Mouse (Mus musculus) olfactory bulb, adult 2 months (tissue): ENCODE measurements around the gene Ryr1. TPM values are rescaled to one million over a fixed set of nuclear protein-coding genes. Genes with fewer than 3 reads are reported as not detected.
A peak's percentile ranks its signal among the peaks of the same experiment; 100 is the strongest.

Source experiments
- H3K27ac ChIP-seq: fragments of 200-500 bp; 2 replicates; pipeline ENCODE4 v1.5.1; 2012; ENCODE audit warnings: low read depth, low read length; ENCODE audit not compliant: insufficient read depth
- H3K4me1 ChIP-seq: fragments of 200-500 bp; 2 replicates; pipeline ENCODE4 v1.6.1; 2012; ENCODE audit warnings: low read length; ENCODE audit not compliant: control insufficient read depth, insufficient read depth
- H3K4me3 ChIP-seq: fragments of 200-500 bp; 2 replicates; pipeline ENCODE4 v1.5.1; 2012; ENCODE audit warnings: mild to moderate bottlenecking, low read depth, low read length, moderate library complexity; ENCODE audit not compliant: insufficient read depth
- CTCF ChIP-seq: fragments of 200-500 bp; IDR thresholded peaks from 2 replicates; pipeline ENCODE4 v1.5.1; 2012; ENCODE audit warnings: low read depth, mild to moderate bottlenecking, low read length, moderate library complexity; ENCODE audit not compliant: insufficient read depth
- POLR2A ChIP-seq: fragments of 200-500 bp; IDR thresholded peaks from 2 replicates; pipeline ENCODE4 v1.6.1; 2012; ENCODE audit warnings: mild to moderate bottlenecking, low read depth, low read length, moderate library complexity; ENCODE audit not compliant: insufficient read depth
- WGBS: fragments of 180-500 bp; shearing (Covaris S2); methylation state at CpG from one replicate; pipeline ENCODE4 v1.1.7; 2018; 5-methylcytosine and 5-hydroxymethylcytosine counted together
- polyA plus RNA-seq: library from polyadenylated mRNA; stranded (reverse); fragments of >200 nt; gene quantifications from 2 replicates; pipeline ENCODE4 v1.2.4, GENCODE M21; 2012; ENCODE audit warnings: low replicate concordance; ENCODE audit not compliant: missing spikeins, insufficient read depth, insufficient read length

Ryr1 gene
- polyA plus RNA-seq, 1 experiment, result not detected

GRCm38 (mm10) chr7:29019447-29020220 is 105.3 kb downstream of the Ryr1 start:
- 5% methylated on average over 88 of the region's 88 CpGs for WGBS
- peak overlapping the region; percentile 30 for H3K4me3 ChIP-seq
- TF ChIP-seq CTCF (no peak), POLR2A (no peak)
- H3K4me1 ChIP-seq, result peaks cover 8% of the 10 kb centered on the region
- no peak overlapping the region for H3K27ac ChIP-seq

- TF ChIP-seq POLR2A (no peak), CTCF (no peak)
These were observed 107.8 kb downstream of the Ryr1 start for GRCm38 (mm10) chr7:29017222-29017621.

DNA sequence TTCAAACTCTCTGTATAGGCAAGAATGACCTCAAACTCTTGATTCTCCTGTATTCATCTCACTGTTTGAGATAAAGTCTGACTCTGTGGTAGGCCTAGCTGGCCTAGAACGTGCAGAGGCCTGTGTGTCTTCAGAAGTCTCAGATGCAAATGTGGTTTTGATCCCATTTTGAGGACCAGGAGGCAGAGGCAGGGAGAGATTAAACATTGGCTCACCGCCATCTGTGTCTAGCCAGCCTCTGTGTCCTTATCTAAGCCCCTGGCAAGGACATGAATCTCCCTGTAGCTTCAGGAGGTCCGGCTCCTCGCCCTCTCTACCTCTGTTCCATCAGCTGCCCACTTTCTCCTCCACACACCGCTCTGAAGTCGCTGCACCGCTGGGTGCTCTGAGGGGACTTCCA is 108.5 kb downstream of the Ryr1 start:
- WGBS, result 91% methylated on average over 7 of the region's 7 CpGs
- Histone ChIP-seq H3K27ac (no peak overlapping the region), H3K4me1 (peaks cover 8% of the 10 kb centered on the region), H3K4me3 (no peak overlapping the region)
- TF ChIP-seq POLR2A (no peak), CTCF (no peak)

More at GRCm38 (mm10) chr7:29017222-29017621, 107.8 kb downstream of the Ryr1 start:
- Histone ChIP-seq H3K4me3 (no peak overlapping the region), H3K27ac (no peak overlapping the region), H3K4me1 (peaks cover 8% of the 10 kb centered on the region)
- 90% methylated on average over 7 of the region's 7 CpGs for WGBS

- H3K27ac ChIP-seq, result no peak overlapping the region
- peaks cover 8% of the 10 kb centered on the region for H3K4me1 ChIP-seq
- H3K4me3 ChIP-seq, result no peak overlapping the region
- WGBS, result 97% methylated on average over 1 of the region's 1 CpGs
- TF ChIP-seq CTCF, result no peak
These were observed 110.0 kb downstream of the Ryr1 start for GRCm38 (mm10) chr7:29014984-29015383.

- 70% methylated on average over 9 of the region's 9 CpGs for WGBS
- no peak for TF ChIP-seq CTCF
- no peak for TF ChIP-seq POLR2A
- no peak overlapping the region for H3K27ac ChIP-seq
These were observed 116.3 kb downstream of the Ryr1 start for GRCm38 (mm10) chr7:29008714-29009113.

GRCm38 (mm10) chr7:29008171-29008570 is 116.8 kb downstream of the Ryr1 start:
- Histone ChIP-seq H3K4me1 (no peaks in the 10 kb centered on the region), H3K4me3 (no peak overlapping the region), H3K27ac (no peak overlapping the region)
- WGBS, result 97% methylated on average over 10 of the region's 10 CpGs
- TF ChIP-seq CTCF, result no peak

More at GRCm38 (mm10) chr7:29008714-29009113, 116.3 kb downstream of the Ryr1 start:
- Histone ChIP-seq H3K4me1 (no peaks in the 10 kb centered on the region), H3K4me3 (no peak overlapping the region)

- 72% methylated on average over 9 of the region's 9 CpGs for WGBS
- Histone ChIP-seq H3K4me1 (no peaks in the 10 kb centered on the region), H3K27ac (no peak overlapping the region), H3K4me3 (no peak overlapping the region)
- TF ChIP-seq POLR2A (no peak), CTCF (no peak)
These were observed 117.5 kb downstream of the Ryr1 start for GRCm38 (mm10) chr7:29007224-29008101.

- Histone ChIP-seq H3K4me3 (peak overlapping the region; percentile 26; the same call in 1 of the 2 replicates), H3K4me1 (peaks cover 10% of the 10 kb centered on the region), H3K27ac (no peak overlapping the region)
- 7% methylated on average over 43 of the region's 43 CpGs for WGBS
- no peak for TF ChIP-seq POLR2A
- TF ChIP-seq CTCF, result no peak
These were observed 124.1 kb downstream of the Ryr1 start for GRCm38 (mm10) chr7:29000651-29001605.

- no peaks in the 10 kb centered on the region for H3K4me1 ChIP-seq
- no peak overlapping the region for H3K4me3 ChIP-seq
- 82% methylated on average over 3 of the region's 3 CpGs for WGBS
- no peak for TF ChIP-seq CTCF
- TF ChIP-seq POLR2A, result no peak
- no peak overlapping the region for H3K27ac ChIP-seq
These were observed 131.6 kb downstream of the Ryr1 start for GRCm38 (mm10) chr7:28993402-28993801.
